Mouse (Mus musculus) embryo, embryonic 11.5 days (tissue): ENCODE data around the gene Slc25a28.

Experiments
- DNase-seq: peaks from one replicate; pipeline ENCODE4 v3.0.0-alpha.2; 2012; ENCODE audit warnings: low read depth, low spot score

Gene Slc25a28

DNA sequence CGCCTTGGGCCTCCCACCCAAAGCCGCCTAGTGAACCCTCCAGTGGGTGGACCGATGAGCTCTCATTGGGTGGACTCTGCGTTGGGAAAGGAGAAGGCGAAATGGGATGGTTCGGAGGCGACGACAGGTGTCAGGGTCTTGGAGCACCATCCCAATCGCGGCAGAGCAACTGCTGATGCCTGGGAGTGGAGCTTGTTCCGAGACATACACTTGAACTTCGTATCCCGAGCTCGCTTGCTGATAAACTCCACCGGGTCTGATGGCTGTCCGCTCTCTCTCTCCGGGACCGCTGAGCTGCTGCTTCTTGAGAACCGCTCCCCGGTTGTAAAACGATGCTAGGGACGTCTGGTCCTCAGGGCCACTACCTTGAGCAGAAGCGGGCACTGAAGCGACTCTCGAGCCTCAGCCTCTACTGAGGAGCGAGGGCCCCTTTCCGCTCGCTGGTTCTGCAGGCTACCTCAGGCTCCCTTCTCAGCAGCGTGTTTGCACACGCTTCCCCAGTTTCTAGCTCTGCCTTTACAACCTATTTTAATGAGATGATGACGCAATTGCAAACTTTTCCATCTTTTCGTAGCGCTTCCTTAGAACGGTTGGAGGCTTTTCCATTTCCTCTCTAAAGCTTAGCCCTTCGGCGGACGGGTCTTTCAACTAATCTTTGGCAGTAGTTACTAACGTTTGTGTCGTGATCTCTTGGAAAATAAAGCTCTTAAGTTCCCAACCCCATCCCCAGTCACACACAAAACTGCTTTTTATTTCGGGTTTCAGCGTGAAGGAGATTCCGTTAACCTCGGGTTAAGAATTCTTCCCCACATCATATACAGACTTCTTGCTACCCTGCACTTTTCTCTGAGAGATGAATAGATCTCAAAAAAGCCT lies 1.1 kb upstream of the Slc25a28 start:
- DNase-seq, result no peak

DNA sequence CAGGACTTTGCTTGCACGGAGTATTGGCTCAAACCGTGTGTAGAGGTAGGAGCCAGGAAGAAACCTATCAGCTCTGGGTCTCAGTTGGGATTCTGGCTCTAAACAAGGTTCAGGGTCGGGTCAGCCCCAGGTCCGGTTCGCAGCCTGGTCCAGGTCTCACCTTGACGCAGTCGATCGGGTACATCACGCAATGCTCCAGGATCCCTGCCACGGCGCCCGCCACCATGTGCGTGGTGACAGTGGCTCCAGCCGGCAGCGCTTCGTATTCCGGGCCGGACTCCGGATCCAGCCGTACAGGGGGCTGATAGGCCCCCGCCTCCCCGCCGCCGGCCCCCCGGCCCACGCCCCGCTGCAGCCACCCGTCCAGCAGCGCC lies 378 bp downstream of the Slc25a28 start:
- no peak for DNase-seq

DNA sequence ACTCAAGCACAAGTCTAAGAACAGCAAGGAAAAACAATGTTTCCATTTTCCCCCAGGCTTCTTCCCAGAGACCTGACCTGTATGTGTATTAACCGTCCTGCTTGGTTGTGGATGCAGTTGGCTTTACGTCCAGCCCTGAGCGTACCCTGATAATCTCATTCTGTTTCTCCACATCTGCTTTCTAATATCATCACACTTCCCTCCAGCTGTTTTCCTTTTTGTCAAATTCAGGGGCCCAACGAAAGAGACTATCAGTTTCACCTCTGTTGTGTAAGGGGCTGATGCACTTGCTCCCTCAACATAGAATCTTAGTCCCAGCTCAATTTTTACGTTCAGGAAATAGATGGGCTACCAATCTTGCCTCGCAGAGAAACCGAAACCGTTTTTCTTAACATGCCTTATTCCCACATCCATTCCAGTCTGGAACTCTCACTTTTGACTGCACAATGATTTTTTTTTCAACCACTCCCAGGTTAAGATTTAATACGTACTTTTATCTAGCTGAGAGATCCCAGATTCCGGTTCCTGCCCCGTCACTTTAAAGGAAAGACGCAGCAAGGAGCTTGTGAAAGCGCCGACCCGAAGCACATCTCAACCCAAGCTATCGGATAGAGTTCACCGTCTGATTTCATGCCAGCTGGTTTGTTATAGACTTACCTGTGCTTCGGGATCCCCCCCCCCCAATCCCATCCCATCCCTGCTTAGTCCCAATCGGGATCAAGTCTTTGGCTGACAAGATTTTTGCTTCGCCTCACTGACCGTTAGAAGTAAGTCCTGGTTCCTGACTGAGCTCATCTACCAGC lies 967 bp downstream of the Slc25a28 start:
- no peak for DNase-seq

DNA sequence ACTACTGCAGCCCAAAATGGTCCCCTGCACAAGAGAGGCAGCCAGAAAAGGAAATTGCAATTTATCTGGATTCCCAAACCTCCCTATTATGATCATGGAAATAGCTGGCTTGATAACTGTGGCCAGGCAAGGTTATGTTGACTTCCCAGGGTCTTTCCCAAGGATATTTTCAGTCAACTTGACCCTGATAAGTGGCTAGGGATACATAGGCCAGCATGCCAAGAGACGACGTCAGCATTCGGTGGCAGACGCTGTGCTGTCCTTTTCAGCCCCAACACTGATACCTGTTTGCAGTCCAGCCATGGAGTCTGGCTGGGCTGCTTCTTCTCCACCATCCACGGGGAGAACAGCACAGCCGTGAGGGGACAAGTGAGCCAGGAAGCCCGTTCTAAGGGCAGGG lies 3.6 kb downstream of the Slc25a28 start:
- DNase-seq, result no peak

DNA sequence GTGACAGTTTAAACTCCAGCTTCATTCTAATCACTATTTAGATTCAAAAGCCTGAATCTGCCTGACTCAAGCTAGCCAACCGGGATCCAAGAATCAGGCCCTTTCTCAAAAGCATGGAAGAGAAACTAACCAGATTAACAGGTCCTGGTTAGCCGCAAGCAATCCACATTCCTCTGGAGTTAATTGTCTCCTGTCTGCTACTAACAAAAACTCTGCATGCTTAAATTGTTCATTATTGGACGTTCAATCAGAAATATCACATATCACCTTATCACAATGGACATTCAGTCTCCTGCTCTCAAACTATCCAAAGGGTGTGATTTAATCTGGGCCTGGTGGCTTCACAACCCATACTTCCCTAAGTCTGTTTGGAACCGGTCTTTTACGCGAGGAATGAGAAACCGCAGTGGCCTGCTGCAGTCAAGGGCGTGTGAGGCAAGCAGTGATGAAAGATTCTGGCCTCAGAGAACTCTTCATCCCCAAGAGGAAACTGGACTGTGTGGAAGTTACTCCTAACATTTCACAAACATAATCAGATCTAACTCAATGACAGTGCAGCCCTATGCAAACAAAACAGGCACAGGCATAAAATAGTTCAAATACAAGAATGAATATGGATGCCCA lies 5.4 kb downstream of the Slc25a28 start:
- DNase-seq, result no peak

DNA sequence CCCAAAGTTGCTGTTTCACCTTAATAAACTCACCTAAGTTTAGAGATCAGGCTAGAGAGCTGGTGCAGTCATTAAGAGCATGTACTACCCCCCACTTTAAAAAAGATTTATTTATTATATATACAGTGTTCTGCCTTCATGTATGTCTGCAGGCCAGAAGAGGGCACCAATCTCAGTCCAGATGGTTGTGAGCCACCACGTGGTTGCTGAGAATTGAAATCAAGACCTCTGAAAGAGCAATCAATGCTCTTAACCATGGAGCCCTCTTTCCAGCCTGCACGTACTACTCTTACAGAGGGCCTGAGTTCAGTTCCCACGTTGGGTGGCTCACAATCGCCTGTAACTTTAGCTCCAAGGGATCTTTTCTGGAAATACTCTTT lies 7.3 kb downstream of the Slc25a28 start:
- no peak for DNase-seq

DNA sequence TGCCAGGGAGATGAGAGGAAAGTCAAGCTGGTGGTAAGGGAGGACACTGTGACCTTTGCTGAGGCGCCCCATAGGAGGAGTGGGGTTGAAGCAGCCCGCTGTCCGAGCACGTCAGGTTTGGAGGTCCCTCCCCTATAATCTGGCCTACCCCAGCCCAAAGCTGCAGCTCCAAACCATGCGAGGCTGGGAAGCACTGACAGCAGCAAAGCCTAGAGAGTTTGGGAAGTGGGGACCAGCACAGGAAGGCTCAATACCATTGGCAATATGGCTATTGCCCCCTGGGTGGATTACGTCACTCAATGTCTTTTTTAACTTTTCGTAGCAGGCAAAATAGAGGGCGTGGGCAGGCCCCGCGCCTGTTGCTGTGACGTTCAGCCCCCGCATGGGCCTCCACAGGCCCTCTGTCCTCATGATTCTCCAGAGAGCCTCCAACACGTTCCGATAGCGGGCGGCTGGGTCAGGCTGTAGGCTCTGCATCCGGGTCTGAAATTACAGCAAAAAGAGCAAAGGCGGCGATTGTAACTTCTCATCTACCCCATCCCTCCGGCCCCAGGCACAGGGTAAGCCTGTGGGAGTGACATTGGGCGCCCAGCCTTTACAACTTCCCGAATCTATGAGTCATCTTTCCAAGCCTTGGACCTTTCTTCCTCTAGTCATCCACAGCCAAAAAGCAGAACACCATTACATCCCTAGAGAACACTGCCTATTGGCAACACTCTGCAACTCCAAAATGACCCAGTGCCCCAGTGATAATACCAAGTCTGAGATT lies 7.8 kb downstream of the Slc25a28 start:
- no peak for DNase-seq

DNA sequence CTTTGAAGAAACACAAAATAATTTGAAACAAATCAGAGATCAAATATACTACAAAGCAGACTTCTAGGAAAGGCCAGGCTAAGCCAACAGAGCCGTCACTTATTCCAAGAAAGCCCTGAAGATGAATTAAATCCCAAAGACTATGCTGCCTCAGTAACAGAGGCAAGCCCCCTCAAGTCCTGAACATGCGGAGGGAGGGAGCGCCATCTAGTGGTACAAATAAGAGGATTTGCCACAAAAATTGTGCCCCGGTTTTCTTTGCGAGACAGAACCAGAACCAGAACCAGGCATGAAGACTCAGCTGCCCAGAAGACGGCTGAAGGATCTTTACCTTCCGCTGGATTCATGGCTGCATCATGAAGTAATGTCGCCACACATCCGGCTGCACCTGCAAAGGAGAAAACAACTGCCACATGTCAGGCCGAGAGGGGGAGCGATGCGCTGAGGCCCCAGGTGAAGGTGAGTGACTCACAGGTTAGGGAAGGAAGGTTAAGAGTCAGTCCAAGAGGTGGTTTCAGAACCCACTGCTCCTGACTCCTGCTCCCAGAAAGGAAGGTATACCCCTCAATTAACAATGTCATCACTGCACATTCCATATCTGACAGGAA lies 9.1 kb downstream of the Slc25a28 start:
- peak; percentile 30 for DNase-seq

DNA sequence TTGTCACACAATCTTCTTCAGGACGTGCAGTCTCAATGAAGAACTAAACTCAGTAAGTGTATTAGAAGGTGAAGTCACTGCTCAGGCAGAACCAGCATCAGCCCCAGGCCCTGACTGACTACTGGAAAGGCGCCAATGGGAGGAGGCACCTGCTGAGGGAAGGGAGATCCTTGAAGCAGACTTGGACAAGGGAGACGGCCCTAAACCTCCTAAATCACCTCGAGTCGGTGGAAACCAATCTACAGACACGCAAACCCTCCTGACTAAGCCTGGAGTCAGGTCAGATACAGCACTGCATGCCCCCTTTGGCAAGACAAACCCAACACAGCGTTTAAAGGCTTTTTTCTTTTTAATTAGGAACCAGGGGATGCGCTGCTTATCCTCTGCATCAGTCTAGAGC lies 11.2 kb downstream of the Slc25a28 start:
- DNase-seq, result no peak

DNA sequence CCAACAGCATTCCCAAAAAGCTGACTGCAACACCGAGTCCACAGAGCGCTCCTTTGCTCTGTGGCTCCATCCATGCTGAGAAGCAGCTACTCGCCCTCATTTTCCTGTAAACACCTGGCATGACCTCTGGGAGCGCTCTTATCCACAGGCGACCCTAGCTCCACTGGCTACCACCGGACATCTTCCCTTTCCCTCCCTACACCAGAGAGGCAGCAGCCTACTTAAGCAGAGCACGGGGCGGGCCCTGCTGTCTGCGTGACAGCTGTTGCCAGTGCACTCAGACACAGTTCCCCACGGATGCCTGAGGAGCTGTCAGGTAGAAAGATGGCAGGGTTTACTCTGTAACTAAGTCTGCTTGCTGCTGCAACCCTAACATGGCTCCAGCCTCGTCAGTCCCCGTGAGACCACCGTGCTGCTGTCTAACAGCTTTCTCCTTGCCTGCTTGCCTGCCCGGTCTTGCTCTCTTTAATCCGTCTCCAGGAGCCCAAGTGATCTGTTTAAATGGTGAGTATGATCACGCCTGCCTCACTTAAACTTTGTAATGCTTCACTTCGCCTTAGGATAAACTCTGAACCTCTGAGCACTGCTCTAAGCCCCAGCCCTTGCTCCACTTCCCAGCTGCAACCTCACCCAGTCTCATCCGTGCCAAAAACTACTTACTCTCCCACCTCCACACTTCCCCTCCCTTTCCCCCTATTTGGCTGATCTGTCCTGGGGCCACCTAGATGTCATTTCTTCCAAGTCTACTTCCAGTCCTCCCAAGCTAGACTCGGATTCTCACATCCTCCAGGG lies 12.3 kb downstream of the Slc25a28 start:
- no peak for DNase-seq

DNA sequence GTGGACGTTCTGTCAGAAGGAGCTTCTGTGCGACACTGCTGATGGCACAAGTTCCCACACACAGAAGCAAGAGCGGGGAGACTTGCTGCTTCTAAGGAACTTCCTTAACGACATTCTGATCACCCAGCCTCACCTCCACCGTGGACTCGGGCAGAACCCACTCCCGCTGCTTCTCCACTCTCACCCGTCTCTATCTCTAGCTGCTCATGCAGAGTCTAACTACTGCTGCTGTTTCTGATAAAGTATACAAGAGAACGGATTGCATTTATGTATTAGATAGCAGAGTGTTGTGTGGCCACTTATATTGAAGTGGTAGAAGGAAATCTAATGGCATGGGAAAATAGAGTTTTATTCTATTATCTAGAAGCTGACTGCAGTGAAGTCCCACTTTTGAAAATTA lies 13.9 kb downstream of the Slc25a28 start:
- no peak for DNase-seq

DNA sequence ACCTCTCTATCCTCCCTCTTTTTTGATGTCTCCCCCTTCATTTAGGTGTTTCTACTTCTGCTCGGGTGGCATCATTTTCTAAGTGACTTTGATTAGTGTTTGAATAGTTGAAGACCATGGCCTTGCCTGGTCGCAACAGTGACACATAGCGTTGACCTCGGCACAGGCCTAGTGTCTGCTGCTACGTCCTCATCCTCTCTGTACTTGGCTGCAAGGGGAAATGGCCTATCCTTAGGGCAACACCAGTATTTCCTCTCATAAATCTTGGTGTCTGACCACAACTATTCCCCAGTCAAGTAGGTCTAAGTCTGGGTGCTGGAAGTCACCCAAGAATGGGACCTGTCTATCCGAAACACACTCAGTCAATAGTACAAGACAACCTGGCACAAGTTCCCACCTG lies 15.0 kb downstream of the Slc25a28 start:
- no peak for DNase-seq

DNA sequence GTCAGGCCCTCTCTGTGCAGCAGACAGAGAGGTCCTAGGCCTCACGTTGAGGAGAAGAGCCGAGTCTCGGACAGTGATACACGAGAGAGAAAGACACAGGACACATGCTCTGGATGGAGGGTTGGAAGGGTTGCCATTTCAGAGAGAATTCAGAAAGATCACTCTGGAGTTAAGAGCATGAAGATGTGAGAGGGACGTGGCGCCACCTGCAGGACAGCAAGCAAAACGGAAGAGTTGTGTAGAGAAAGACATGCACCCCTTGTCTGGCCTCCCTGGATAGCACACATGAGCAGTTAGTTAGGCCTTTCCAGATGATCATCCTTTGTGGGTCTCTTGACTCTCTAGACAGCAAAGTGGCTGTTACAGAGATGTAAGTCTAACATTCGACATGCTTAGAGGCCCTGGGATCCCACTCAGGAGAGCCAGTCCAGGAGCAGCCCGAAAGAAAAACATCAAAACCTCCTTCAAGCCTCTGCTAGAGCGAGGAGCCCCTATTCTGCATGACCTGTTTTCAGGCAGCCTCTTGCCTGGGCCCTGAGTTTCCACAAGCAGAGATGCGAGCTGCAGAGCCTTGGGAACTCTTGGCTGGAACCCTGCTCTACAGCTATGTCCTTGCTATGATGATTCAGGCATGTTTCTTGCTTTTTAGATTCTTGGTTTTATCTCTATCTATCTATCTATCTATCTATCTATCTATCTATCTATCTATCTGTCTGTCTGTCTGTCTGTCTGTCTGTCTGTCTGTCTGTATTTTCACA lies 18.8 kb downstream of the Slc25a28 start:
- peak; percentile 69 for DNase-seq

DNA sequence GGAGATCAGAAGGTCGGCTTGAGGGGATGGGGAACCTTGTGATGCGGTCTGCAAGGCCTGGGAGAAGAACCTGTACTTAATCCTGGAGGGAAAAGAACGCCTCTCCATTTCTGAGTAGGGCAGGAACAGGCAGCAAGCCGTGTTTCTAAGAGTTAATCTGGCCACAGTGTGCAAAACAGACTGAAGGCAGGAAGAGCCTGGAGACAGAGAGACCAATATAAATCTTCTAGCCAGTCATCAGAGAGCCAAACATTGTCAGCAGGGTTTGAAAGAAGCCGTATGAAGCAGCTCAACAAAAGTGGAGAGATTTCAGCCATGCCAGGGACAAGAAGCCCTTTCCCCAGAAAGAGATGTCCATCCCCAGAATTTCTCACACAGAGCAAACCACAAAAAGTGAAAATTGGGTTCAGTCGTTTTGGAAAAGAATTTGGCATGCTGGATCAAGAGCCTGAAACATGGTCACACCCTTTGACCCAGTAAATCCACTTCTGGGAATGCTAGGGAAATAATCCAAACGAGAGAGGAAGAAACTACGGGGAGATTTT lies 23.4 kb downstream of the Slc25a28 start:
- no peak for DNase-seq

DNA sequence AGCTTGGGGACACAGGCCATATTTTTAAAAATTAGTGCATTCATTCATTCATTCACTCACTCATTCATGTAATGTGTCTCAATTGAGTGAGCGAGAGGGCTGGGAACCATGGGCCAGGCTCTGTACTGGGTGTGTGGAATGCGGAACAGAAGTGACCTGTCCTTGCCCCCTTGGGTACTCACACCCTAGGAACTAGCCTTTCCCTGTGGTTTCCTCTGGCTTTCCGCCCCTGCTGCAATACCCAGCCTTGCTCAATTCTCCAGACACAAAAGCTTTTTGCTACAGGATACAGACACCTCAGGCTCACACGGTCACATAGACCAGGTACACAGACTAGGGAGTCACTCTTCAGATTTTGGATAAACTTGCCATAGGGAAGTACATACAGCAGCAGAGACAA lies 26.3 kb downstream of the Slc25a28 start:
- no peak for DNase-seq

DNA sequence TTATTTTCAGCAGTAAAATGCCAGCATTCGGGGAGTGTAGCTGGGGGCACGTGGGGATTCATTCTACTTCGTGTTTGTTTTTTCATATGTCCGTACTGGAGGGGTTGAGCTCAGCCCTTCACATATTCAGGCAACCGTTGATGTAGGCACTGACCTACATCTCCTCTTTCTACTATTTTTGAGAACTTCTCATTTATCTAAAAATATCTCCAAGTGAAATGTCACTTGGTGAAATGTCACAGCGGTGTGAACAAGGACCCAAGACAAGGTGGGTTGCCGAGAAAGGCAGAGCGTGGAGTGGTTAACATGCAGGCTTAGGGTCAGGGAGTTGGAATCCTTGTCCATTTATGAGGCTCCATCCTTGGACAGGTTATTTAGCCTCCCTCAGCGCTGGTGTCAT lies 27.4 kb downstream of the Slc25a28 start:
- DNase-seq, result no peak

DNA sequence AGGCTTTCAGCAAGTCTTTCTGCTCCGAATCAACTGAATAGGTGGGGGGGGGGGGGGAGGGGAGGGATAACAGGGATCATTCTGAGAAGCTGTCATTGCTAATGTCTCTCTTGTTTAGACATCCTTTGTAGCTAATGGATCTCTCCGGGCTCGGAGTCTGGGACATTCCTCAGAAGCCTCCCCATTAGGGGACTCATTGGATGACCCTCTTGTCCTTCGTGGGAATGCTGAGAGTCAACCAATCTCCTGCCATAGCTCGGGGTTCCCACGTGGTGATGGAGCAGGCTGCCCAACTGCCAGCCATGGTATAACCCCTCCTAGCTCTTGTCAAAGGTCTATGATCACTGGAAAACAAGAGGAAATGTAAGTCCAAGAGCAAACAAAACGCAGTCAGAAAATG lies 27.8 kb downstream of the Slc25a28 start:
- no peak for DNase-seq

DNA sequence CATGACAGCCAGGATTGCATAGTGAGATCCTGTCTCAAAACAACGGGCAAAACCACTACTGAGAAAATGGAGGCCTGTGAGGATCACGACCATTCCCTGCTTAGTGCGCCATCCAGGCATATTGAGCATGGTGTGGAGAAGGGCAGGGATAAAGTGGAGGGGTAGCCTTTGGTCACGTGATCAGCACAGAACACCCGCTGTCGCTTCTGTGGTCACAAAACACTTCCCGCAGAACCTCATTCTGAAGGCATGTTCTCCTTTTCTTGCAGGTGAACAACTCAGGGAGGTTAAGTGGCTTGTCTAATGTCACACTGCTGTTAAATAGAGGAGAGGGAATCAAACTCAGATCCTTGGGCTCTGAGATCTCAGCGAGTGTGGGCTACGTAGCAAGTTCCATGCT lies 29.2 kb downstream of the Slc25a28 start:
- no peak for DNase-seq

DNA sequence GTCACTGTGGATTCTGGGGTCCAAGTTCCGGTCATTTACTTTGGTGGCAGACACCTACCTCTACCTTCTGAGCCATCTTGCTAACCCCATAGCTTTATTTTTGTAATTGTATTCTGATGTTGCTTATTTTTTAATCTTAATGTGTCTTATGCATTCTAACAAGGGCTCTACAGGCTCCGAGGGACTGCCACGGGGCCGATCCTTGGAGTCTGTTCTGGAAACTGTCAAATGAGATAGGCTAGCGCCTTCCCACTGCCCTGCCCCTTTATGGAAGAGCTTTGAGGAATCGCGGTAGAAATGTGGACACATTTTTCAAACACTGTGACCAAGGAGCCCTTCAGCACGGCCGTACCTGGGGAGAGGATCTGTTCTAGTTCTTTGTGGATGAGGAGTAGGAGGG lies 31.8 kb downstream of the Slc25a28 start:
- DNase-seq, result no peak

DNA sequence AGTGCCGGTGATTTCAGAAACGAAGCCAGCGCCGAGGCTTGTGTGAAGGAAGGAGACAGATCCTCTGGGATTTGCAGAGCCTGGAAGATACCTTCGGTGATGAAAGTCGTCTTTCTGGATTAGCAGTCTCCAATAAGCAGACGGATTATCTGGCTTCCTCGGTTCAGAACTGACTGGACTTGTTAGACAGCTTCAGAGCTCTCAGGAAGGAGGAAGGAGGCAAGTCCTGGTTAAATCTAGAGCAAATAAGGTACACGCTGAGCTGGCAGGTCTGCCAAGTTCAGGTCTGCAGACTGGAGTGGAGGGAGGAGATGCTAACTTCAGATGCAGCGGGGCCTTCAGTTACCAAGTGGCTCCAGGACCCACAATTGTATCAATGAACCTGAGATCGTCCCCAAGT lies 32.8 kb downstream of the Slc25a28 start:
- no peak for DNase-seq
